Mouse (Mus musculus): ENCODE data around the gene Speg.

Speg gene

DNA sequence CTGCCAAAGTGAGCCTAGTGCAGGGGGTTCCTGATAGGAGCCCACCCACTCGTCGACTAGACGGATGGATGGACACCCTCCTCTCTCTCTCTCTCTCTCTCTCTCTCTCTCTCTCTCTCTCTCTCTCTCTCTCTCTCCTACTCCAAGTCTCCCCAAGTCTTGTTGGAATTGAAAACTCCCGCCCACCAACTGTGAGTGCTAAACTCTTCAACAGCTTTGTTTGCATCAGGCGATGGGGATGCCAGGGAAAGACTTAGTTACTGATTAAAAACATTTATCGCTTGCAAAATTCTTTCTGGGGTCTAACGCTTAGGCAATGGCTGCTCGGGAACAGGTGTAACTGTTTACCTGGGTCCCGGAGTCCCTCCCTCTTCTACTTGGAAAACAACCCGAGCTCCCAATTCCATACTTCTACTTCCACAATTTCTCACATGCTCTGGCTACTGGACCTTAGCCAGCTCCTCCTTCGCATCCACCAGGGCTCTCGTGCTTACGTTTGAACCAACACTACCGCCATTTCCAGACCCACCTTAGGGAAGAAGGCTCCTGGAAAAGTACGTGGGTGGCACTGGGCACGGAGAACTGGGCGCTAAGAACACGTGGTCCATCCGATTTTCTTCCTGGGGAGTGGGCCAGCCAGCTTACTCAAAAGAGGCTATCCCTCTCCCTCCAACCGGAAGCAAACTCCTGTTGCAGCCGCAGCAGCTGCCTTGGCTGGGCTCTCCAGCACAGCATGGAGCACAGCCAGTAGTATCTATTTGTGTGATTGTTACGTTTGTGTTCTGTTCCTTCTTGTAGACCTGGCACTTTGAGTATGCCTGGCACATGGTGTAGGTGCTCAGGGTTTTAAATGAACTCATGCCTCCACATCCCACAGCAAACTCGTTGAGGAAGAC lies 83.9 kb downstream of the Speg start:
- no peak for DNase-seq (ENCODE audit: low read depth)

DNA sequence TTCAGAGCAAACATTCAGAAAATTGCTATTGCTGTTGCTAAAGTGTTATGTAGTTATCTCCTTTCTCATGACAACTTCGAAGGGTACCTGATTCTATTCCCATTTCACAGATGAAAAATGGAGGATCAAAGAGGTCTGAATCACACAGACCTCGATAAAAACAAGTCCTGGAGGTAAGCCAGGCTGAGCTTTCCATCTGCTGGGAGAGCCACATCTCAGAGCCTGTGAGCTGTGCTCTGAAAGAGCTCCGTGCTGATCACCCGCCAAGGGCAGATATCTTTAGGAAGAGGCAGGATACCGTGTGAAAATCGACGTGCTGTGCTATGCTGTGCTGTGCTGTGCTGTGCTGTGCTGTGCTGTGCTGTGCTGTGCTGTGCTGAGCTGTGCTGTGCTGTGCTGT lies 85.2 kb downstream of the Speg start:
- no peak for DNase-seq (ENCODE audit: low read depth)

DNA sequence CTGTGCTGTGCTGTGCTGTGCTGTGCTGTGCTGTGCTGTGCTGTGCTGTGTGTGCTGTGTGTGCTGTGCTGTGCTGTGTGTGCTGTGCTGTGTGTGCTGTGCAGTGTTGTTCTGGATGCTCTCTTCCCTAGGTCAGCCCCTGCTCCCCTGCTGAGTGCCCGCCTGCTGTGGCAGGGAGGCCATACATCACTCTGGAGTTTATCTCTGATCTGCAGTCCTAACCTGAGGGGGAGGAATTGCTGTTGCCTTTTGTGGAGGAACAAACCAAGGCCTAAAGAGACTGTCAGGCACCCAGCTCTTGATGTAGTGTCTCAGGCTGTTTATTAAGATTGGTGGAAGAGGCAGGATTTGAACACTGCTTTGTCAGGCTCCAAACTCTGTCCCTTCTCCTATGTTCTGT lies 87.5 kb downstream of the Speg start:
- DNase-seq (ENCODE audit: low read depth) = no peak

- DNase-seq (ENCODE audit: low read depth) = no peak
Observed at GRCm38 (mm10) chr1:75463652-75464204, 88.6 kb downstream of the Speg start.

DNA sequence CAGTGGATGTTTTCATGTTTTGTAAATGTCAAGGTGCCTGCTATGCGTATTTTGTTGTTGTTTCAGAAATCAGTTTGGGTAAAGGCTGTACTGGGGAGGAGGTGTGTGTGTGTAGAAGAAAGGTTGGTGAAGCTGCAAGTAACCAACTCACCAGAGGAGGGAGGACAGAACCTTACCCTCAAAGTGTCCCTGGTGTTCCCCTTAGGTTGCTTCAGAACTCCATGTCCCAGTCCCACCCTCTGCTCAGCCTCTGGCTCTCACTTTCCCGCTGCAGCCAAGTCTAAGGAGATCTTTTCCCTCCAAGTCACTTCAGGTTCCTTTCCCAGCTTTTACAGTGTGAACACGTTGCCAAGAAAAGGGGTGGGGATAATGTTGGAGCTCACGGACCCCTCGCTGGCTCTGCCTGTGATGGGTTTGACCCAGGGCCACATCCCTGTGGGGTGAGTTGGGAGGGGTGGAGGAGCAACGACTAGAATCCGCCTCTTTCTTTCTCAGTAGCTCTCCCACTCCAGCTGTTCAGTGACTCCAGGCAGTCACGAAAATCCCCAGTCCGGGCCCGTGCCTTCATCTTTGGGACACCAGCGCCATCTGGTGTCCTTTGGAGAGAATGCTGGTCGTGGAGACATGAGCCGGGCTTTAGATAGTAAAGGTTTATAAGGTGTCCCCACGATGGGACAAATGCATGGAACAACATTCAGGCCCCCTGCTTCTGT lies 92.3 kb downstream of the Speg start:
- peak; percentile 80 for DNase-seq (ENCODE audit: low read depth)

DNA sequence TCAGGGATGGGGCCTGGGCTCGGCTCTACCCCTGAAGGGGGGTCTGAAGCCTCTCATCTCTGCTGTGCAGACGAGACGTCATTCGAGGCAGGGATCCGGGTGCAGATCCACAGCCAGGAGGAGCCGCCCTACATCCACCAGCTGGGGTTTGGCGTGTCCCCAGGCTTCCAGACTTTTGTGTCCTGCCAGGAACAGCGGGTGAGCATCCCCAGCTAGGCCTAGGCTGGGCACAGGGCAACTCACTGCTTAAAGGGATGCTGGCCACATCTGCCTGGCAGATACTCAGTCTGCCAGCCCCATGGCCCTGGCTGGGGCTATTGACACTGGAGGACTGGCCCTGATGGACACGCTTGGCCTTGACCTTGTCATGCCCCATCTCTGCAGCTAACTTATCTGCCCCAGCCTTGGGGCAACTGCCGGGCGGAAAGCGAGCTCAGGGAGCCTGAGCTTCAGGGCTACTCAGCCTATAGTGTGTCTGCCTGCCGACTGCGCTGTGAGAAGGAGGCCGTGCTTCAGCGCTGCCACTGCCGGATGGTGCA lies 94.3 kb downstream of the Speg start:
- no peak for DNase-seq (ENCODE audit: low read depth)

DNA sequence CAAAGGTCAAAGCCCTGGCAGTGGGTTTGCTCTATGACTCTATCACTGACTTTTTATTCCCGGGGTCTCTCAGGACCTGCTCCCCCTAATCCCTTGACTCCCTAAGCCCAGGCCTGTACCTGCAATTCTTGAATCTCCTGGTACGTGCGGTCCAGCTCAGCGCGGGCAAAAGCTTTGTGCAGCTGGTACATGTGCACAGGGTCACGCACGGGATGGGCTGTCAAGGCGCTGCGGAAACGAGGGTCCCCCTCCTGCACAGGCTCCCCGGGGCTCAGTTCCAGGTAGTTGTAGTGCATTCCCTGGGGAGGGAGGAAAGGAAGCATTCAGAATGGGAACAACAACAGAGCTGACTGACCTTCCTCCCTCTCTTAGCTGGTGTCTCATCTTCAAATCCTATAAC lies 101.3 kb downstream of the Speg start:
- DNase-seq (ENCODE audit: low read depth) = no peak

GRCm38 (mm10) chr1:75477264-75477965 lies 102.3 kb downstream of the Speg start:
- peak; percentile 88 for DNase-seq (ENCODE audit: low read depth)

GRCm38 (mm10) chr1:75477966-75478290 lies 102.8 kb downstream of the Speg start:
- DNase-seq (ENCODE audit: low read depth) = peak; percentile 57

DNA sequence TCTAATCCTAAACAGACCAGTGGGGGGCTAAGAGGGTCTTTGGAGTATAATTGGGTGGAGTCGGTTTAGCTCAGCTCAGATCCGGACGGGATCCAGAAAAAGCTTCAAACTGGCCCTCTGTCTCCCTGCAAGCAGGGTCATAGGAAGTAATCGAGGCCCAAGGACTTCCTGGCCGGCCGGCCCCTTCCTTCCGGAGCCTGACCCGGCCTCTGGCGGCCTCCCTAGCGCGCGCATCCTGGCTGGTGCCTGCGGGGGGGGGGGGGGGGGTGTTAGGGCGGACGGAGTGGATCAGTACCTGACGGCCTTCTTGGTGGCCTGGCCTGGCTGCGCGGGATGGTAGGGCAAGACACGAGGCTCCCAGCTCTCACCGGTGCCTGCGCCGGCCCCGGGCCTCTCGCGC lies 103.4 kb downstream of the Speg start:
- DNase-seq (ENCODE audit: low read depth) = no peak

GRCm38 (mm10) chr1:75478916-75479634 lies 104.0 kb downstream of the Speg start, which contains the start of the genes Chpf and Tmem198:
Gene Chpf (minus strand): TSS chr1:75479307.
Gene Tmem198 (plus strand): TSS chr1:75479532.
- DNase-seq (ENCODE audit: low read depth) = peak; percentile 96

GRCm38 (mm10) chr1:75479635-75479989 lies 104.5 kb downstream of the Speg start:
- no peak for DNase-seq (ENCODE audit: low read depth)

- no peak for DNase-seq (ENCODE audit: low read depth)
Observed at GRCm38 (mm10) chr1:75480036-75480435, 104.9 kb downstream of the Speg start.

- no peak for DNase-seq (ENCODE audit: low read depth)
Observed at GRCm38 (mm10) chr1:75480735-75481134, 105.6 kb downstream of the Speg start.
